Mouse (Mus musculus) heart, adult 11 months (tissue): ENCODE results near the gene Slc38a1.
"Not testable (repeated sequence)": the region's sequence is repeated elsewhere in the genome, so short reads cannot be mapped to it uniquely, and the experiment has no call there.

ENCODE experiments used
- DNase-seq: peaks from one replicate; pipeline ENCODE4 v3.0.0; 2022

The Slc38a1 gene

GRCm38 (mm10) chr15:96657576-96658274, 15.0 kb upstream of the Slc38a1 start:
- DNase-seq: peak; percentile 67

- DNase-seq: peak; percentile 87
Measured at GRCm38 (mm10) chr15:96655514-96655913, 12.8 kb upstream of the Slc38a1 start.

GRCm38 (mm10) chr15:96654714-96655113, 12.0 kb upstream of the Slc38a1 start:
- peak; percentile 94 for DNase-seq

- DNase-seq: peak; percentile 69
Measured at GRCm38 (mm10) chr15:96653011-96653410, 10.3 kb upstream of the Slc38a1 start.

DNA sequence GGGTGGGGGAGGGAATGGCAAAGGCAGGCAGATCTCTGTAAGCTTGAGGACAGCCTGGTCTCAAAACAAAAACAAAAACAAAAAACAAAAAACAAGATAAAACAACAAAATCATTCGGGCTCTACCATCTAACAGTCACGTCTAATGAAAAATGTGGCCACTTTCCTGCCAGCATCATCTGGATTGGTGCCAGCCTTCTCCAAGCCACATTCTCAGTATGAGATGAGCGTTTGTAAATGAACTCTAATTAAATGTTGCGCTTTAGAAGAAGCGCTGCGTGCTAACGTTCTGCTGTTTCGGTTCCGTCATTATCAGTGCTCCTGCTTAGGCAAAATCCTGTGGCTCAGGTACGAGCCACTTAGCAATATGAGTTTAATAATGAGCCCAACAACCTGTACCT, 9.8 kb upstream of the Slc38a1 start:
- DNase-seq: peak; percentile 39

- peak; percentile 76 for DNase-seq
Measured at GRCm38 (mm10) chr15:96647376-96647775, 4.7 kb upstream of the Slc38a1 start.

- DNase-seq: no peak
Measured at GRCm38 (mm10) chr15:96641821-96642435, 785 bp downstream of the Slc38a1 start.

GRCm38 (mm10) chr15:96641111-96641820, 1.4 kb downstream of the Slc38a1 start:
- DNase-seq: peak; percentile 95

DNA sequence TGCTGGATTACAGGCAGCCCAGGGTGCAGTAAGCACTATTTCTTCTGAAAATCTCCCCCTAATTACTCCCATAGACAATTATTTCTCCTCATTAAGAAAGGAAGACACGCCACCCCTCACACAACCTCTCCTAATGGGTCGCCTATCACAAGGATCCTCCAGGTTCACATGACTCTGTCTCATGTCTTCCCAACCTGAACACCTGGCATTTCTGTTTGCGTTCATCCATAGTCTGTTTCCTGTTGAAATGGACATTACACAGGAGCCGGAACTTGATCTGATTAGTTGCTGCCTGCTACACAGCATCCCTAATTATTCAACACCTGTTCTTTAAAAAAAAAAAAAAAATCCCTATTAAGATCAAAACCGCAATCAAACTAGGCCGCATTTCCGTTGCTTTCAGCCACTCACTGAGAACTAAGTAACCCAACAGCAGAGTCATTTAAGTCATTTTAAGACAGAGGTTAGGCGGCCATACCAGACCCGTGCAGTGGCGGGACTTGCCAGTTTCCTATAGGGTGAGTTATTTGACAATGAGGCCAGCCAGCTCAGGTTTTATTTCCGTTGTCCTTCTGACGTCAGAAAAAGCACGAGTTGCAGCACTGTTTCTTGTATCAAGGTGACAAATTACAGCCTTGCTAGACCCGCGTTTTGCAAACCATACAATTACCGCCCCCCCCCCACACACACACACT, 2.3 kb downstream of the Slc38a1 start:
- peak; percentile 82 for DNase-seq

DNA sequence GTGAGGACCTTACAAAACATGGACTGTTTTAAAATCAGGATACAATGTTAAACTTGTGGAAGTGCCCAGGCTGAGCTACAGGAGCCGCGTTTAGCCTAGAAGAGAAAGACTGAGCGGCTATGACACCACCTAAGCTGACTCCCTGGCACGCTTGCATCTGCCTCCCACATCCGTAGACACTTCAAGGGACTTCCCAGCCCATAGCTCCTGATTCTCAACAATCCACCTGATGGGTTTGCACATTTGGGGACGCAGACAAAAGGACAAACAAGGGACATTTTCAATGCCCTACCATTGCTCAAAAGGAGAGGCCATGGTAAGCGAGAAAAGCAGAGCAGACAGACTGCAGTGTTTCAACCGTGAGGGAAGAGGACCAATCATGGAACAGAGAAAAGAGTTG, 3.1 kb downstream of the Slc38a1 start:
- DNase-seq: peak; percentile 79

- DNase-seq: peak; percentile 60
Measured at GRCm38 (mm10) chr15:96638656-96639055, 4.1 kb downstream of the Slc38a1 start.

- DNase-seq: peak; percentile 95
Measured at GRCm38 (mm10) chr15:96638173-96638572, 4.5 kb downstream of the Slc38a1 start.

DNA sequence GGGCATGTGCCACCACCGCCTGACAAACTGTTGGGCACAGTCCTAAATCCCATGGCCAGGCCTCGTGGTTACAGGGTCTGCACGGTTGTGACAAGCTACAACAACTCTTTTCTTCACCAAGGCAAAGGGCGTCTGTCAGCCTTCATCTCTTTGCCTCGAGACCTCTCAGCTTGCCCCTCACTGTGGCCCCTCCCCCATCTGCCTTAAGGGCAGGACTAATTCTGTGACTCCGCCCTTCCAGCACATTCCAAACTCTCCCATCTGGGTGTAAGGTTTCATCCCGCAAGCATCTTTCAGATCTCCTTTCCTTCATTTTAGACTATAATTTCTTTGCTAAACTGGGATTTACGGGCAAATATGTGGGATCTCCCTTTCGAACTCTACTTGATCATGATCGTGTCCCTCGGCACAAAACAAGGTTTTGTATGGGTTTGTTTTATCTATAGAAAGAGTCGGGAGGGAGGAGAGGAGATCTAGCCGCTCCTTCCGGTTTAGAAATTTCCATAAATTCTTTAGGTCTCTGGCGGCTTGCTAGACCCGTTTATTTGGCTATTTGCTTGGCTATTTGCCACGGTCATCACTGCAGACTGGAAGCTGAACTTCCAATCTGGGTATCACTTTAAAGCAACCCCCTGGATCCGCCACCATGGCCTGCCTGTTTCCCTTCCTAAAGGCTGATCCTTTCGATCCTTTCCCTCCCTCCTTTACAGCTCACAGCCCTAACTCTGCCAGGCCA, 7.9 kb downstream of the Slc38a1 start:
- peak; percentile 86 for DNase-seq

DNA sequence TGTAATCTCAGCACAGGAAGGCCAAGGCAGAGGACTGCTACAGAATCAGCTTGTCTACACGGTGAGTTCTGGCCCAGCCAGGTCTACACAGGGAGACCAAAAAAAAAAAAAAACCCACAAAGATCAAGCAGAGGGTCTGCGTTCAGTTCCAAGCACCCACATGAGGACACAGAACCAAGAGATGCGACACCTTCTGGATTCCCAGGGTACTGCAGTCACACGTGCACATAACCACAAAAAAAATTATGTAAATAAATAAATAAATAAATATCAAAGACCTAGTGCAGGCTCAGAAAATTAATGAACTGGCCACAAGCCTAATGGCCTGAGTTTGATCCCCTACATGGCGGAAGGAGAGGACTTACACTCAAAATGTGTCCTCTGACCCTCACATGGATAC, 10.5 kb downstream of the Slc38a1 start:
- DNase-seq: no peak

DNA sequence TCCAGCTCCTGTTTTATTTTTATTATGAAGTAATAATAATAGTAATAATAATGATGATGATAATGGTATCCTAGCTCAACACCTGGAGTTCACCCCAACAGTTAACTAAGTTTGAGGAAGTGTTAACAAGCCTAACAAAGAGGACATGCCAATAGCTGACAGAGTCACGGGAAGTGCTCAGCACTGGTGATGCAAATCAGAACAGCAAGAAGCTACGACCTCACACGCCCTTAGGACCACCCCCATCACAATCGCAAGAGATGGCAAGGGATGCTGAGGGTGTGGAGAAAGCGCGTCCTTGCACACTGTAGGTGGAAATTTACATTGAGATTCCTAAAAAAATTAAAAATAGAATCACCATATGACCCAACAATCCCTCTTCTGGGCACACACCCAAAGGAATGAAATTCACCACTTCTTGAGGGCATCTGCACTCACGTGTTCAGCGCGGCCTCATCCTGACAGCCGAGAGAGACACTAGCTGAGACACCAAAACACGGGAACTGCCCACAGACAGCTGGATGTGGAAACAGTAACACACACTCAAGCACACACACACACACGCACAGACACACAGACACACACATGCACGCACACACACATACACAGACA, 11.5 kb downstream of the Slc38a1 start:
- DNase-seq: no peak

DNA sequence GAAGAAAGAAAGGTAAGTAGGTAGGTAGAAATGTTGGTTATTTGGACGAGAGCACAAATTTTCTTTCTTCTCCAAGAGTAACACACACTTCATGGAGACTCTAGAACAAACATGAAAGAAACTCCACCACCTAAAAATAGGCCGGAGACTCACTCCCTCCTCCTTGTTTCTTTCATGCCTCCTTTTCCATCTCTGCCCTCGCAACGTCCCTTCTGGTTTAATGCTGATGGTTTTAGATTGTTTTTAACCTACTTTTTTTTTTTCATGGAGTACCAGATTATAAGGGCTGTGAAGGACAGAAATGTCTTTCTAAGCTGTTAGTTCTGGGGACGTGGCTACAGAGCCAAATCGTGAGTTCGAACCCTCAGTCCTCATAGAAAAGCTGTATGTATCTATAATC, 14.5 kb downstream of the Slc38a1 start:
- no peak for DNase-seq

- DNase-seq: no peak
Measured at GRCm38 (mm10) chr15:96626871-96627270, 15.8 kb downstream of the Slc38a1 start.

DNA sequence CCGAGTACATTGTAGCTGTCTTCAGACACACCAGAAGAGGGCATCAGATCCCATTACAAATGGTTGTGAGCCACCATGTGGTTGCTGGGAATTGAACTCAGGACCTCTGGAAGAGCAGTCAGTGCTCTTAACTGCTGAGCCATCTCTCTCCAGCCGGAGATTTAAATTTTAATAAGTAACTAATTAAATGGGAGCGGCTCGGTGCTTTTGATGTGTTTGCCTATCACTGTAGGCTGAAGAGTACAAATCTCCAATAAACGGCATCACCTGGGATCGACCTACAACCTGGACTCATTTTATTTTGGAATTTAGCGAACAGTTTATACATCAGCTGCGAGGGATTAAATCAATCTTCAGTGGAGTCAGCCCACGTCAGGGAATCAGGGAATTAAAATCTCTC, 17.7 kb downstream of the Slc38a1 start:
- not testable (repeated sequence) for DNase-seq

- DNase-seq: no peak
Measured at GRCm38 (mm10) chr15:96622376-96622775, 20.3 kb downstream of the Slc38a1 start.

DNA sequence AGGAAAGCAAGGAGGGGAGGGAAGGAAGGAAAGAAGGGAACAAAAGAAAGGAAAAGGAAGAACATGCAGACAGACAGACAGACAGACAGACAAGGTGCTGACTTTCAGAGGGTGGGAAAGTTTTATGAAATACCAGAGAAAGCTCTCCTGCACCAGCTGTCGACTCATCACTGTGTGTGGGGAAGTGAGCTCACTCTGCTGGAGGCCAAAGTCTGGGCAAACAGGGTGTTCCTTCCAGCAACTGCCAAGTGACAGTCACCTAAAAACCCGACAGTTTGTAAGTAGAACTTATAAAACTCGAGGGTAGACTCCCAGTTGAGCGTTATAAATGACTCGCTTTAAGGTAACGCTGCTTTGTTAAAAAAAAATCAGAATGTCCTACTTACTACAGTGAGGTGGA, 21.0 kb downstream of the Slc38a1 start:
- no peak for DNase-seq

DNA sequence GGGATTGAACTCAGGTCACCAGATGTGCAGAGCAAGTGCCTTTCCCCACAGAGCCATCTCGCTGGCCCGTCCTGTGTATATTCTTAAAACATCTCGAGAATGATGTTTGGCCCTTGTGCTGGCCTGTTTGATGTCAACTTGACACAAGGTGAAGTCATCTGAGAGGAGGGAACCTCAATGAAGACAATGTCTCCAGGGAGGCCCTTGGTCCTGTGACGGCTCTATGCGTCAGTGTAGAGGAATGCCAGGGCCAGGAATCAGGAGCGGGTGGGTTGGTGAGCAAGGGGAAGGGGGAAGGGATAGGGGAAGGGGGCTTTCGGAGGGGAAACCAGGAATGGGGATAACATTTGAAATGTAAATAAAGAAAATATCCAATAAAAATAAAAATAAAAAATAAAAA, 25.2 kb downstream of the Slc38a1 start:
- DNase-seq: no peak

DNA sequence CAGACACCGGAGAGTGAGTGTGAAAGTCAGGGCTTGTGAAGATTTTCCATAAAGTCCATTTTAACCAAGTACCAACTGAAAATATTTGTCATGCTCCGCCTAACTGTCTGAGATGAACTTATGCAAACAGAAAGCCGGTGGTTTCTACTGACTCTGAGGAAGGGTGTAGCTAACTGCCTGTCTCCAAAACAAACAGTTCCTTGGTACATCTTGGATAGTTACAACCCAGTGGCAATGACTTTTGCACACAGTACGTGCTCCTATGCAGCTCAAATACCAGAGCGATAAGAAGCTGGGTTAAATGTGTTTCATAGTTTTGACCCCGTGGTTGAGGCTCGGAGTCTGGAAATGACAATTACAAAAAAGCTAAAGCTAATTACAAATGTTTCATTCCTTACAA, 34.0 kb downstream of the Slc38a1 start:
- no peak for DNase-seq
